Mouse (Mus musculus) intestine, postnatal 0 days (tissue): Measurements from ENCODE around the gene Tuba1a. TPM values are rescaled to one million over a fixed set of nuclear protein-coding genes. Genes with fewer than 3 reads are reported as not detected.

Experiments used
- ATAC-seq: fragments of 200-750 bp; cut with Nextera tagmentation; 2 replicates; pipeline ENCODE4 v1.8.0; 2017; ENCODE audit warnings: mild to moderate bottlenecking, moderate TSS enrichment, moderate library complexity
- H3K27ac ChIP-seq: fragments of 300-500 bp; sonication (generic); 2 replicates; pipeline ENCODE4 v1.5.1; 2014; ENCODE audit warnings: mild to moderate bottlenecking, low read depth, low read length, moderate library complexity
- H3K27me3 ChIP-seq: fragments of 300-500 bp; sonication (generic); replicated peaks from 2 replicates; pipeline ENCODE4 v1.6.1; 2014; ENCODE audit warnings: low read length, mixed read lengths; ENCODE audit not compliant: control insufficient read depth, insufficient read depth
- H3K36me3 ChIP-seq: fragments of 300-500 bp; sonication (generic); 2 replicates; pipeline ENCODE4 v1.6.1; 2014; ENCODE audit warnings: mild to moderate bottlenecking, moderate library complexity; ENCODE audit not compliant: control insufficient read depth, insufficient read depth
- H3K4me1 ChIP-seq: fragments of 300-500 bp; sonication (generic); replicated peaks from 2 replicates; pipeline ENCODE4 v1.6.1; 2014; ENCODE audit warnings: antibody characterized with exemption, low read length, mixed read lengths; ENCODE audit not compliant: control insufficient read depth, insufficient read depth
- H3K4me2 ChIP-seq: fragments of 300-500 bp; sonication (generic); replicated peaks from 2 replicates; pipeline ENCODE4 v1.6.1; 2014; ENCODE audit warnings: low read depth, mild to moderate bottlenecking, moderate library complexity
- H3K4me3 ChIP-seq: fragments of 300-500 bp; sonication (generic); 2 replicates; pipeline ENCODE4 v1.5.1; 2014; ENCODE audit warnings: low read depth, low read length
- H3K9ac ChIP-seq: fragments of 300-500 bp; sonication (generic); 2 replicates; pipeline ENCODE4 v1.6.1; 2014; ENCODE audit warnings: mild to moderate bottlenecking, low read depth, low read length
- H3K9me3 ChIP-seq: fragments of 300-500 bp; sonication (generic); 2 replicates; pipeline ENCODE4 v1.6.1; 2016; ENCODE audit warnings: mixed run types; ENCODE audit not compliant: control insufficient read depth
- CTCF ChIP-seq: sonication (generic); IDR thresholded peaks from 2 replicates; pipeline ENCODE4 v1.5.1; 2016; ENCODE audit warnings: low read depth, mild to moderate bottlenecking, control low read depth, antibody characterized with exemption, moderate library complexity
- WGBS: fragments of 180-500 bp; shearing (Covaris S2); extraction: QIAGEN DNeasy Blood & Tissue Kit; methylation state at CpG from one replicate; pipeline ENCODE4 v1.1.7; 2014; 5-methylcytosine and 5-hydroxymethylcytosine counted together
- polyA plus RNA-seq: library from polyadenylated mRNA; unstranded; fragments of >200 nt; fragmentation: Nextera tagmentation; extraction: Ambion mirVana; gene quantifications from 2 replicates; pipeline ENCODE4 v1.2.1, GENCODE M21; 2015

Gene Tuba1a
- polyA plus RNA-seq, 1 experiment from 2014 or later, result 503 TPM

DNA sequence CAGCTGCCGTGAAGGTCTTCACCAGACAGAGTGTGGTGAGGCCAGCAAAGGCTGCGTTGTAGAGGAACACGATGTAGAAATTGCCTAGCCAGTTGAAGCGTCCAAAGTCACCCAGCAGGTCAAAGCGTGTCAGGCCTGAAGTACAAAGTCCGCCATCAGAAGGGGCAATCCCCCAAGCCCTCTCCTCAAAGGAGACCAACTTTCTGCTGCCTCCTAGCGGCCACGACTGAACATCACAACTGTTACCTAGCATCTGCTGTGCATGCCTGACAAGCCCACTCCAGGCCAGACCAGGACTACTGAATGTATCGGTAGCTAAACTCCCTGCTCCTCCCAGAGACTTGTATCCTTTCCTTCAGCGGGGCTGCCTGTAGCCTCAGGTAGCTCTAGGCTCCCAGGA, 48.8 kb downstream of the Tuba1a start:
- no peak overlapping the region for H3K4me2 ChIP-seq
- no peak overlapping the region for H3K27ac ChIP-seq
- no peak for ATAC-seq

DNA sequence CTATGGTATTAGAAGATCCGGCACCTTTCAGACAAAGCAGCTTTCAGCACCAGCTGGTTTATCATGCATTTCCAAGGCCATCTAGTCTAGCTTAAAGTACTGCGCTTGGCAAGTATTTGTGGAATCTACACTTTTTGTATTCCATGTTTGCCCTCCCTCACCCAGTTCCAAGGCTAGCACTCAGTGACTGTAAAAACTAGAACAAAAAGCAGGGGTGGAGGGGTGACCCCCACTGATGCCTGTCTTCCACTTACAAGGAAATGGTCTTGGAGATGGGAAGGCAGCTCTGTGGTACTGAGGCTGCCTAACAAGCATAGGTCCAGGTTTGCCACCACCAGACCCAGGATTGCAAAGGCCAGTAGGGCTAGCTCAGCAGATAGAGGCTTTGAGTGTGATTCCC, 50.9 kb downstream of the Tuba1a start:
- Histone ChIP-seq H3K27me3 (peaks cover 27% of the 10 kb centered on the region), H3K9me3 (no peaks in the 10 kb centered on the region), H3K27ac (no peak overlapping the region), H3K4me1 (peaks cover 3% of the 10 kb centered on the region; the same call in 1 of the 2 replicates), H3K4me3 (no peak overlapping the region), H3K36me3 (peaks cover 29% of the 10 kb centered on the region), H3K9ac (no peak overlapping the region), H3K4me2 (no peak overlapping the region)
- TF ChIP-seq CTCF, result no peak
- 86% methylated on average over 2 of the region's 2 CpGs for WGBS
- ATAC-seq, result no peak

More for the DNA sequence above, 48.8 kb downstream of the Tuba1a start:
- H3K27me3 ChIP-seq, result peaks cover 8% of the 10 kb centered on the region; the same call in 1 of the 2 replicates
- peak; percentile 78 for TF ChIP-seq CTCF
- H3K4me3 ChIP-seq, result no peak overlapping the region
- 32% methylated on average over 10 of the region's 10 CpGs for WGBS
- H3K36me3 ChIP-seq, result peaks cover 50% of the 10 kb centered on the region
- no peaks in the 10 kb centered on the region for H3K4me1 ChIP-seq
- no peak overlapping the region for H3K9ac ChIP-seq
- no peaks in the 10 kb centered on the region for H3K9me3 ChIP-seq

DNA sequence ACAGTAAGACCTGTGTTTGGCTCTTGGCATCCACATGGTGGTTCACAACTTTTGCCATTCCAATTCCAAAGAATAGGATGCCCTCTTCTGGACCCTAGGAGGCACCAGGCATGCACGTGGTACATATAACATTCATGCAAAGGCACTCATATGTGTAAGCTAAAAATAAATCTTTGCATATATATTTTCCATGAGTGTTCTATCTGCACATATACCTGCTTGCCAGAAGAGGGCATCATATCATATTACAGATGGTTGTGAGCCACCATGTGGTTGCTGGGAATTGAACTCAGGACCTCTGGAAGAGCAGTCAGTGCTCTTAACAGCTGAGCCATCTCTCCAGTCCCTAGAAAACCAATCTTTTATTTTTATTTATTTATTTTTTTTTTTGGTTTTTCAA, 52.0 kb downstream of the Tuba1a start:
- H3K36me3 ChIP-seq, result peaks cover 19% of the 10 kb centered on the region
- no peak overlapping the region for H3K4me3 ChIP-seq
- no peak overlapping the region for H3K4me2 ChIP-seq
- TF ChIP-seq CTCF, result no peak
- H3K27me3 ChIP-seq, result peaks cover 37% of the 10 kb centered on the region
- H3K9me3 ChIP-seq, result no peaks in the 10 kb centered on the region
- no peak overlapping the region for H3K27ac ChIP-seq
- ATAC-seq, result no peak
- no peak overlapping the region for H3K9ac ChIP-seq
- WGBS, result 63% methylated on average over 1 of the region's 1 CpGs
- H3K4me1 ChIP-seq, result peaks cover 3% of the 10 kb centered on the region; the same call in 1 of the 2 replicates

Other genes starting within 250 kb of the Tuba1a start
- gene Ccdc65, start 245.5 kb downstream of the Tuba1a start, polyA plus RNA-seq, result 0.27 and 0.38 TPM in 2 replicates
- 30.9 and 32.4 TPM in 2 replicates for gene Fkbp11, start 225.5 kb downstream of the Tuba1a start, polyA plus RNA-seq
- 31.8 and 35.3 TPM in 2 replicates for gene Arf3, start 190.5 kb downstream of the Tuba1a start, polyA plus RNA-seq
- gene Wnt10b, start 175.6 kb downstream of the Tuba1a start, polyA plus RNA-seq, result 0.08 TPM in 1 of 2 replicates, not detected in the other
- gene Wnt1, start 163.8 kb downstream of the Tuba1a start, polyA plus RNA-seq, result not detected in 2 replicates
- gene Ddn, start 144.2 kb downstream of the Tuba1a start, polyA plus RNA-seq, result 0.07 TPM in 1 of 2 replicates, not detected in the other
- 67.0 and 67.3 TPM in 2 replicates for gene Prkag1, start 122.2 kb downstream of the Tuba1a start, polyA plus RNA-seq
- gene Kmt2d, start 82.5 kb downstream of the Tuba1a start, polyA plus RNA-seq, result 5.3 and 6.5 TPM in 2 replicates
- gene Rhebl1, start 59.2 kb downstream of the Tuba1a start, polyA plus RNA-seq, result 9.4 and 9.7 TPM in 2 replicates
- 0.88 and 0.93 TPM in 2 replicates for gene Dhh, start 55.2 kb downstream of the Tuba1a start, polyA plus RNA-seq
- 27.0 and 30.6 TPM in 2 replicates for gene Lmbr1l, start 35.5 kb downstream of the Tuba1a start, polyA plus RNA-seq
- 391 and 435 TPM in 2 replicates for gene Tuba1b, start 19.1 kb downstream of the Tuba1a start, polyA plus RNA-seq
- gene Gm49450, start 152 bp downstream of the Tuba1a start, polyA plus RNA-seq, result not detected in 2 replicates
- 271 and 315 TPM in 2 replicates for gene Tuba1c, start 76.2 kb upstream of the Tuba1a start, polyA plus RNA-seq
- 29.8 and 32.7 TPM in 2 replicates for gene Prph, start 101.5 kb upstream of the Tuba1a start, polyA plus RNA-seq
- 4.8 TPM in 2 replicates for gene Troap, start 120.9 kb upstream of the Tuba1a start, polyA plus RNA-seq
- gene C1ql4, start 134.1 kb upstream of the Tuba1a start, polyA plus RNA-seq, result 0.10 and 0.17 TPM in 2 replicates
- gene Dnajc22, start 139.5 kb upstream of the Tuba1a start, polyA plus RNA-seq, result 52.9 and 55.7 TPM in 2 replicates
- gene Spats2, start 172.2 kb upstream of the Tuba1a start, polyA plus RNA-seq, result 14.3 and 16.0 TPM in 2 replicates